Mouse (Mus musculus) liver, embryonic 11.5 days (tissue): ENCODE results near the gene Tmem205. TPM values are rescaled to one million over a fixed set of nuclear protein-coding genes. Genes with fewer than 3 reads are reported as not detected.

Experiments used
- ATAC-seq: fragments of 200-750 bp; cut with Nextera tagmentation; replicated peaks from 2 replicates; pipeline ENCODE4 v1.8.0; 2017; ENCODE audit warnings: moderate number of reproducible peaks, mild to moderate bottlenecking, moderate TSS enrichment, moderate library complexity; ENCODE audit not compliant: low FRiP score
- DNase-seq: peaks from one replicate; pipeline ENCODE4 v3.0.0-alpha.2; 2017; ENCODE audit warnings: low spot score
- H3K27ac ChIP-seq: fragments of 300-500 bp; sonication (generic); 2 replicates; pipeline ENCODE4 v1.5.1; 2014; ENCODE audit warnings: mild to moderate bottlenecking, low read depth, low read length, control low read depth
- H3K27me3 ChIP-seq: fragments of 300-500 bp; sonication (generic); replicated peaks from 2 replicates; pipeline ENCODE4 v1.6.1; 2014; ENCODE audit warnings: low read length, mixed read lengths; ENCODE audit not compliant: control insufficient read depth, insufficient read depth
- H3K36me3 ChIP-seq: fragments of 300-500 bp; sonication (generic); 2 replicates; pipeline ENCODE4 v1.6.1; 2014; ENCODE audit warnings: mild to moderate bottlenecking, low read length, moderate library complexity, mixed read lengths; ENCODE audit not compliant: control insufficient read depth, insufficient read depth
- H3K4me1 ChIP-seq: fragments of 300-500 bp; sonication (generic); replicated peaks from 2 replicates; pipeline ENCODE4 v1.6.1; 2014; ENCODE audit warnings: low read length, mixed read lengths; ENCODE audit not compliant: control insufficient read depth, insufficient read depth
- H3K4me2 ChIP-seq: fragments of 300-500 bp; sonication (generic); 2 replicates; pipeline ENCODE4 v1.6.1; 2014; ENCODE audit warnings: mild to moderate bottlenecking, control low read depth, moderate library complexity
- H3K4me3 ChIP-seq: fragments of 300-500 bp; sonication (generic); 2 replicates; pipeline ENCODE4 v1.5.1; 2014; ENCODE audit warnings: low read depth, low read length, control low read depth
- H3K9ac ChIP-seq: fragments of 300-500 bp; sonication (generic); 2 replicates; pipeline ENCODE4 v1.6.1; 2014; ENCODE audit warnings: low read depth, low read length, control low read depth
- H3K9me3 ChIP-seq: fragments of 300-500 bp; sonication (generic); 2 replicates; pipeline ENCODE4 v1.6.1; 2016; ENCODE audit warnings: low read length, inconsistent platforms, mixed read lengths; ENCODE audit not compliant: control insufficient read depth
- WGBS: fragments of 180-500 bp; shearing (Covaris S2); extraction: QIAGEN DNeasy Blood & Tissue Kit; methylation state at CpG from one replicate; pipeline ENCODE4 v1.1.7; 2014; 5-methylcytosine and 5-hydroxymethylcytosine counted together
- polyA plus RNA-seq: library from polyadenylated mRNA; unstranded; fragments of >200 nt; fragmentation: Nextera tagmentation; extraction: Ambion mirVana; gene quantifications from 2 replicates; pipeline ENCODE4 v1.2.1, GENCODE M21; 2014

Gene Tmem205
- 45.0 and 51.0 TPM in 2 replicates for polyA plus RNA-seq

DNA sequence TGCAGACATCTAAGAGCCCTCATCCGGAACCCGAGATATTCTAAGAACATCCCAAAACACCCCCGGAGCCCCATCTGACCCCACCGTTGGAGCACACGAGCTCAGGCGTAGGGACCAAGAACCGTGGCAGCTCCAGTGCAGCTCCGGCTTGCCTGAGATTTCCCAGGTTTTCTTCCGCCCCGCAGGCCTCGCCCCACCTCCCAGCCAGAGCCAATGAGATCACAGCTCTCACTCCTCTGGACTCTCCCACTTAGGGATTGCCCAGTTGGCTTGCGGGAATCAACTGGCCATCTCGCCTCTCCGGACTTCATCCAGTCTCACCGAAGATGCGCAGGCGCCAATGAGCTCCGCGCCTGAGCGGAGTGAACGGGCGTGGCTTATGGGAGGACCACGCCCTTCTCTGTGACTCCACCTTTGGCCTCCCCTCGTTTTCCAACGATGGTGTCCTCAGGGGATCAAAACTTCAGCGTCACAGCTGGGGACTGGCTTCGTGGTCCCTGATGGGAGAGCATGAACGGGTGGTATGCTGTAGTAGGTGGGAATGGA lies at the start of gene Tmem205, which contains the start of gene Ccdc159:
Tmem205 (minus strand) TSS at position 349 of the 546 bp plus-strand sequence.
Ccdc159 (plus strand) TSS at position 264 of the 546 bp plus-strand sequence.
- Histone ChIP-seq H3K36me3 (no peaks in the 10 kb centered on the region), H3K9me3 (no peaks in the 10 kb centered on the region), H3K4me3 (peak within 1 kb of the TSS; percentile 56), H3K27me3 (no peaks in the 10 kb centered on the region), H3K27ac (no peak within 1 kb of the TSS), H3K4me1 (peaks cover 22% of the 10 kb centered on the region), H3K9ac (peak within 1 kb of the TSS; percentile 63), H3K4me2 (peak within 1 kb of the TSS; percentile 68)
- ATAC-seq: peak; percentile 83
- under 1% methylated on average over 28 of the region's 28 CpGs for WGBS
- DNase-seq: peak; percentile 83

DNA sequence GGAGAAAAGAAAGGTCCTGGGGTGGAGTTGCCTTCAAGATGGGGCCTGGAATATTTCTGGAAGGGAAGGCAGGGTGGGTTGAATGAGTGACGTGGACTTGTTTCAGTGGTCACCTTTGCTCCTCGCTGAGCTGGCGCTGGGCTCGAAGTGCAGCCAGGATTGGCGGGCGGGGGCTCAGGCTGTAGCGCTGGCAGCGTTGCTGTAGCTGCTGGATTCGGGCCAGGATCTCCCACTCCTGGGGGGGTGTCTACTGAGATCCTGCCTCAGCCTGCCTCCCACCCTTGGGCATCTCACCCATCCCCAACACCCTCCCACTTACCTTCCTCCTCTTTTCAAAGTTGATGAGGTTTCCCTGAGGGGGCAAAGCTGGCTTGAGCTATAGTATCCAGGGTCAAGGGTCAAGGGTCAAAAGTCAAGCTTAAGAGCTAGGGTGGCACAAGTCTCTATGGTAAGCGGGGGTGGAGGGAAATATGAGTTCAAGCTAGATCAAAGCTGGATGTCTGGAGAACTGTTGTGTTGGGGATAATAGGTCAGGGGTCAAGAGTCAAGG lies 49.3 kb upstream of the Tmem205 start:
- no peak for DNase-seq
- no peaks in the 10 kb centered on the region for H3K9me3 ChIP-seq
- no peak overlapping the region for H3K27ac ChIP-seq
- H3K9ac ChIP-seq: no peak overlapping the region
- no peak for ATAC-seq
- no peaks in the 10 kb centered on the region for H3K36me3 ChIP-seq
- no peaks in the 10 kb centered on the region for H3K4me1 ChIP-seq
- 87% methylated on average over 10 of the region's 10 CpGs for WGBS
- peaks cover 25% of the 10 kb centered on the region for H3K27me3 ChIP-seq
- no peak overlapping the region for H3K4me2 ChIP-seq
- H3K4me3 ChIP-seq: no peak overlapping the region

GRCm38 (mm10) chr9:21969304-21969703 lies 41.9 kb upstream of the Tmem205 start:
- no peaks in the 10 kb centered on the region for H3K36me3 ChIP-seq
- no peaks in the 10 kb centered on the region for H3K9me3 ChIP-seq
- no peak overlapping the region for H3K27ac ChIP-seq
- 85% methylated on average over 4 of the region's 4 CpGs for WGBS
- DNase-seq (no peak), ATAC-seq (no peak)
- H3K9ac ChIP-seq: no peak overlapping the region
- H3K4me2 ChIP-seq: no peak overlapping the region
- H3K4me3 ChIP-seq: no peak overlapping the region
- no peaks in the 10 kb centered on the region for H3K27me3 ChIP-seq
- H3K4me1 ChIP-seq: no peaks in the 10 kb centered on the region

DNA sequence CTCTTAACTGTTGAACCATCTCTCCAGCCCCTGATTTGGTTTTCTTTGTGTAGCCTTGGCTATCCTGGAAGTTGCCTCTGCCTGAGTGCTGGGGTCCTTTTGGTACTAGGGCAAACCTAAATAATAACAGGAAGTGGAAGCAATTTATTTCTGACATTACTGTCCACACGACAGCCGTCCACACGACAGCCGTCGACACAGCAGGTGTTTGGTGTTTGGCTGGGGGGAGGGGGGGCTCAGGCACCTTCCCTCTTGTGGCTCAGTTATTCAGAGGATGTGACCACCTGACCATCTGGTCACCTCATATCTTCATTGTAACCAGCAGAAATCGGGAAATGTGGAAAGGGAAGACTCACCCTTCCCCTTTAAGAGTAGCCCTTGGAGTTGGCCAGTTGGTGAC lies 41.5 kb upstream of the Tmem205 start:
- DNase-seq (no peak), ATAC-seq (no peak)
- Histone ChIP-seq H3K4me2 (no peak overlapping the region), H3K4me1 (peaks cover 4% of the 10 kb centered on the region), H3K4me3 (no peak overlapping the region), H3K9ac (no peak overlapping the region), H3K36me3 (no peaks in the 10 kb centered on the region), H3K27me3 (no peaks in the 10 kb centered on the region), H3K9me3 (no peaks in the 10 kb centered on the region), H3K27ac (no peak overlapping the region)
- 59% methylated on average over 6 of the region's 6 CpGs for WGBS

GRCm38 (mm10) chr9:21963417-21963816 lies 36.1 kb upstream of the Tmem205 start, which contains the start of gene Epor:
TSS of gene Epor (minus strand) at chr9:21963506.
- Histone ChIP-seq H3K4me3 (peak within 1 kb of the TSS; percentile 82), H3K4me2 (peak within 1 kb of the TSS; percentile 91), H3K9ac (peak within 1 kb of the TSS; percentile 90), H3K4me1 (peaks cover 25% of the 10 kb centered on the region), H3K36me3 (peaks cover 21% of the 10 kb centered on the region), H3K9me3 (no peaks in the 10 kb centered on the region), H3K27ac (peak within 1 kb of the TSS; percentile 98), H3K27me3 (peaks cover 16% of the 10 kb centered on the region)
- ATAC-seq (peak; percentile 64), DNase-seq (peak; percentile 78)
- 16% methylated on average over 8 of the region's 8 CpGs for WGBS

GRCm38 (mm10) chr9:21962416-21963059 lies 35.2 kb upstream of the Tmem205 start:
- ATAC-seq: peak; percentile 92
- Histone ChIP-seq H3K36me3 (peaks cover 23% of the 10 kb centered on the region), H3K27ac (peak overlapping the region; percentile 98), H3K4me3 (peak overlapping the region; percentile 82), H3K9ac (peak overlapping the region; percentile 90), H3K4me1 (peaks cover 25% of the 10 kb centered on the region), H3K9me3 (no peaks in the 10 kb centered on the region), H3K4me2 (peak overlapping the region; percentile 91), H3K27me3 (peaks cover 16% of the 10 kb centered on the region)
- DNase-seq: peak; percentile 91
- whole genome bisulfite sequencing: 1% methylated on average over 34 of the region's 34 CpGs

GRCm38 (mm10) chr9:21962010-21962409 lies 34.7 kb upstream of the Tmem205 start:
- H3K4me3 ChIP-seq: peak overlapping the region; percentile 82
- H3K9me3 ChIP-seq: no peaks in the 10 kb centered on the region
- peak; percentile 12 for ATAC-seq
- peaks cover 23% of the 10 kb centered on the region for H3K36me3 ChIP-seq
- under 1% methylated on average over 15 of the region's 15 CpGs for WGBS
- H3K27ac ChIP-seq: peak overlapping the region; percentile 98
- no peak for DNase-seq
- H3K27me3 ChIP-seq: peaks cover 16% of the 10 kb centered on the region
- H3K9ac ChIP-seq: peak overlapping the region; percentile 90
- H3K4me2 ChIP-seq: peak overlapping the region; percentile 91
- H3K4me1 ChIP-seq: peaks cover 25% of the 10 kb centered on the region

DNA sequence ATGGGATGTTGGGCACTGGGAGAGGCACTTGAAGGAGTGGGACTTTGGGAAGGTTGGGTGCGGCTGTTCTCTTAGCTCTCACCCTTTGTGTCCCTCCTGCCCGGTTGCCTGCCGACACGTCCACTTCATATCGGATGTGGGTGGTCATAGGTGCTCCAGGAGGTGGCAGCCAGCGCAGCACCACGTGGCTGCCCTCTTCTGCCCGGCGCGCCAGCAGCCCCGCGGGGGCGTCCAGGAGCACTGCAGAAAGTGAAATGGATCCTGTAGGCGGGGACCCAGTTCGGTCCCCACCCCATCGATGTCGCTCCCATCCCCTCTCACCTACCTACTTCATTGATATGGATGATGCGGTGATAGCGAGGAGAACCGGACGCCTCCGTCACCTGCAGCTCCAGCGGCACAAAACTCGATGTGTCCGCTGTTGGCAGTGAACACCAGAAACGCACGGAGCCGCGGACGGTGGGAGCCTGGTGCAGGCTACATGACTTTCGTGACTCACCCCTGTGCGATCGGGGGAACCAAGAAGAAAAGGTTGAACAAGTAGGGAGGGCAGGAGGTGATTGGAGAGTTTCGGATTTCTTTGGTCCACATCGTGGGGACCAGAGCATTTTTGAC lies 34.1 kb upstream of the Tmem205 start:
- H3K4me2 ChIP-seq: peak overlapping the region; percentile 91
- no peaks in the 10 kb centered on the region for H3K9me3 ChIP-seq
- H3K27ac ChIP-seq: peak overlapping the region; percentile 98
- H3K4me1 ChIP-seq: peaks cover 25% of the 10 kb centered on the region
- under 1% methylated on average over 35 of the region's 35 CpGs for WGBS
- H3K36me3 ChIP-seq: peaks cover 23% of the 10 kb centered on the region
- peak; percentile 56 for DNase-seq
- peak overlapping the region; percentile 82 for H3K4me3 ChIP-seq
- H3K9ac ChIP-seq: peak overlapping the region; percentile 90
- peaks cover 16% of the 10 kb centered on the region for H3K27me3 ChIP-seq
- no peak for ATAC-seq
